Mouse (Mus musculus) neural tube, embryonic 15.5 days (tissue): ENCODE data around the gene Setd3. TPM values are rescaled to one million over a fixed set of nuclear protein-coding genes. Genes with fewer than 3 reads are reported as not detected.

Experiments
- ATAC-seq: fragments of 200-750 bp; cut with Nextera tagmentation; 2 replicates; pipeline ENCODE4 v1.8.0; 2017; ENCODE audit warnings: mild to moderate bottlenecking, moderate TSS enrichment, moderate library complexity; ENCODE audit not compliant: low FRiP score
- H3K27ac ChIP-seq: fragments of 300-500 bp; sonication (generic); replicated peaks from 2 replicates; pipeline ENCODE4 v1.5.1; 2015; ENCODE audit warnings: mild to moderate bottlenecking, inconsistent platforms
- H3K27me3 ChIP-seq: fragments of 300-500 bp; sonication (generic); replicated peaks from 2 replicates; pipeline ENCODE4 v1.6.1; 2015; ENCODE audit warnings: inconsistent platforms
- H3K36me3 ChIP-seq: fragments of 300-500 bp; sonication (generic); 2 replicates; pipeline ENCODE4 v1.6.1; 2015; ENCODE audit warnings: inconsistent platforms
- H3K4me1 ChIP-seq: fragments of 300-500 bp; sonication (generic); 2 replicates; pipeline ENCODE4 v1.6.1; 2015; ENCODE audit warnings: inconsistent platforms
- H3K4me2 ChIP-seq: fragments of 300-500 bp; sonication (generic); 2 replicates; pipeline ENCODE4 v1.6.1; 2015; ENCODE audit warnings: inconsistent platforms, mild to moderate bottlenecking, moderate library complexity
- H3K4me3 ChIP-seq: fragments of 300-500 bp; sonication (generic); replicated peaks from 2 replicates; pipeline ENCODE4 v1.5.1; 2015; ENCODE audit warnings: mild to moderate bottlenecking, inconsistent platforms
- H3K9ac ChIP-seq: fragments of 300-500 bp; sonication (generic); replicated peaks from 2 replicates; pipeline ENCODE4 v1.6.1; 2015; ENCODE audit warnings: mild to moderate bottlenecking, inconsistent platforms
- H3K9me3 ChIP-seq: fragments of 300-500 bp; sonication (generic); replicated peaks from 2 replicates; pipeline ENCODE4 v1.6.1; 2016; ENCODE audit warnings: inconsistent platforms
- WGBS: fragments of 180-500 bp; shearing (Covaris S2); methylation state at CpG from one replicate; pipeline ENCODE4 v1.1.7; 2015; ENCODE audit warnings: mixed read lengths; 5-methylcytosine and 5-hydroxymethylcytosine counted together
- polyA plus RNA-seq: library from polyadenylated mRNA; unstranded; fragments of >200 nt; fragmentation: Nextera tagmentation; extraction: Ambion mirVana; gene quantifications from 2 replicates; pipeline ENCODE4 v1.2.1, GENCODE M21; 2015

Gene Setd3
- polyA plus RNA-seq, 1 experiment from 2014 or later: 98.3 TPM

DNA sequence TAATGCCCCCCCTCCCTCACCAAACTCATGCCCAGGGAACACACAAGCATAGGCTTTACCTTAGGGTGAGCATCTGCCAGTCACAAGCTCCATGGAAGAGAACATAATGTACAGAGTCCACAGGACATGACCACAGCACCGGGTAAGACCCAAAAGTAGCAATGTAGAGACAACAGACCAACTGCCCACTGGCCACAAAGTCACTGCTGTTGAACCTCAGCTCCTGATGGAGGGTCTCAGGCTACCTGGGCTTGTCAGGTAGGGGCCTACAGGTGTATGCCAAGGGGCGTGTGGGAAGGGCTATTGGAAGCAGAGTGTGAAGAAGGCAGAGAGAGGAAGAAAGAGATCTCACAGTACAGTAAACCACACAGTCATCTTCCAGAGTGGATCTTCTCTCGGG lies 111.9 kb downstream of the Setd3 start:
- Histone ChIP-seq H3K9me3 (no peaks in the 10 kb centered on the region), H3K4me3 (no peak overlapping the region), H3K4me1 (no peaks in the 10 kb centered on the region), H3K9ac (no peak overlapping the region), H3K4me2 (no peak overlapping the region), H3K36me3 (no peaks in the 10 kb centered on the region), H3K27ac (no peak overlapping the region), H3K27me3 (no peaks in the 10 kb centered on the region)
- WGBS: 86% methylated on average over 3 of the region's 3 CpGs
- ATAC-seq: no peak

DNA sequence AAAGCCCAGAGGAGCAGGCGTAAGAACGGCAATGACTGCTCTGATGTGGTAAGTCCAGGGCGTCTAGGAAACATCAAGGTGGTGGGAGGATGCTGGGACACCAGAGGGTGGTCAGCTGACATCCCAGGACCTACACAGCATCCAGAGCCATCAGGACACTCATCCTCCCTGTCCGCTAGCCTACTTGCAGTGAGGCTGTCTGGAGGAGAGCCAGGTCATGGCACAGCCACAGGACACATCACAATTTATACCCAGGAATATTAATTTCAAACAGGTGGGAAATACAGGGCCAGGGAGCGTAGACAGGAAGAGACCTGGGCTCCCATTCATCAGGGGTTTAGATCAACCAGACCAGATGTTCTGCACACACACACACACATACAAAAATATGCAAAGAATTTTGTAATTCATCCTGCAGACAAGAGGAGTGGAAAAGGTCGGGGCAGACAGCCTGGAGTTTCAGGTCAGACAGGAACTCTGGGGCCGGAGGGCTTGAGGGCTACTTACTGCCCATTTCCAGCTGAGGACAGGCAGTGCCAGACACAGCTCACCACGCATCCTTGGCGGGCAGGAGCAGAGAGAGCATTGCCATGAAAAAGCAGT lies 114.6 kb downstream of the Setd3 start:
- H3K4me1 ChIP-seq: no peaks in the 10 kb centered on the region
- no peaks in the 10 kb centered on the region for H3K9me3 ChIP-seq
- no peak overlapping the region for H3K4me2 ChIP-seq
- WGBS: 60% methylated on average over 9 of the region's 9 CpGs
- H3K27me3 ChIP-seq: no peaks in the 10 kb centered on the region
- no peak overlapping the region for H3K9ac ChIP-seq
- no peaks in the 10 kb centered on the region for H3K36me3 ChIP-seq
- H3K4me3 ChIP-seq: no peak overlapping the region
- no peak for ATAC-seq
- no peak overlapping the region for H3K27ac ChIP-seq

DNA sequence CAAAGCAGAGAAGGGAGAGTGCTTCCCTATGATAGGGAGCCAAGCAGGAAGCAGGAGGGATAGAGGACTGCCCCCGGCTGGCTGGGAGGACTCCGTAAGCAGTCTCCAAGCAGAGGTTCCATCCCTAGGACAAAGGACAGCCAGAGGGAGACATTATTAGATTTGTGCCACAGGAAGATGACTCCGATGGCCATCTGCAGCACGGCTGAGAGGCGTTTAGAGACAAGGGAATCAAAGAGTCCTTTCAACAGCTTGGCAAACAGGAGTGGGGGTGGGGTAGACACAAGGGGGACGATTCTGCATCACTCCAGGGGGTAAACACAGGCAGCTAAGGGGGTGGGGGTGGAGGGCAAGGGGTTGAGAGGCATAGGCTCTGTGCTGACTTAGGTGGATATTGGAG lies 115.1 kb downstream of the Setd3 start:
- no peak for ATAC-seq
- H3K27me3 ChIP-seq: no peaks in the 10 kb centered on the region
- H3K36me3 ChIP-seq: no peaks in the 10 kb centered on the region
- 16% methylated on average over 6 of the region's 6 CpGs for WGBS
- no peak overlapping the region for H3K9ac ChIP-seq
- H3K9me3 ChIP-seq: no peaks in the 10 kb centered on the region
- no peak overlapping the region for H3K4me3 ChIP-seq
- no peak overlapping the region for H3K27ac ChIP-seq
- no peaks in the 10 kb centered on the region for H3K4me1 ChIP-seq
- no peak overlapping the region for H3K4me2 ChIP-seq

DNA sequence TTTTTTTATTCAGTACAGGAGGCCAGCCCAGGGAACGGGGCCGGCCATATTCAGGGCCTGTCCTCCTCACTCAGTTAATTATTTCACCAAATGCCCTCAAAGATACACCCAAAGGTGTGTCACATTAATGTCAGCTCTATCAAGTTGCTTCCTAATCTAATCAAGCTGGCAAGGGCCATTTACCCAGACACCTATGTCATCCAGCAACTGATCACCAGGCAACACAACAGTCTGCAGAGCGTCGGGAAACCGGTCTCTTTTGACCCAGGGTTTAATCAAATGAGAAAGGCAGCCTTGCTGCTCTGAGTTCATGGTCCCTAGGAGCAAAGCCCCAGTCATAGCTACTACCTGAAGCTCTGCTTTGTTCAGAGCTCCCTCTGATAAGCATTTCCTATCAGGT lies 117.0 kb downstream of the Setd3 start:
- Histone ChIP-seq H3K9ac (no peak overlapping the region), H3K4me1 (no peaks in the 10 kb centered on the region), H3K9me3 (no peaks in the 10 kb centered on the region), H3K36me3 (no peaks in the 10 kb centered on the region), H3K4me2 (no peak overlapping the region), H3K27me3 (no peaks in the 10 kb centered on the region), H3K27ac (no peak overlapping the region), H3K4me3 (no peak overlapping the region)
- no peak for ATAC-seq
- whole genome bisulfite sequencing: 88% methylated on average over 5 of the region's 5 CpGs

DNA sequence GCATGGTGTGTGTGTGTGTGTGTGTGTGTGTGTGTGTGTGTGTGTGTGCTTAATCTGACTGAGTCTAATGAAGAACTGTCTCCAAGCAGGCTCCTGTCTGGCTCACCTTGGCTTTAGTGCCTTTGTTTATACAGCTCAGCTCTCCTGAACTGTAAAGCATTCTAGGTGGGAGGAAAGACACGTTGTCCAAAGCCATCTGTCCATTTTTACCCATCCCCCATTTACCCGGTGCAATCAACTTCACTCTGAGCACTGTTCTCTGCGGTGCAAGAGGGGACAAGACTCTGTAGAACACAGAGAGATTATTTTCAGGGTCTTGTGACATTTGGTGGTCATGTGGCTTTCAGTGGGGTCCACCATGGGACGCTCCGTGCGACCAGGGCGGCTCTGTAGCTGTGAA lies 117.5 kb downstream of the Setd3 start:
- Histone ChIP-seq H3K27me3 (no peaks in the 10 kb centered on the region), H3K4me1 (no peaks in the 10 kb centered on the region), H3K4me3 (no peak overlapping the region), H3K4me2 (no peak overlapping the region), H3K36me3 (no peaks in the 10 kb centered on the region), H3K27ac (no peak overlapping the region), H3K9me3 (no peaks in the 10 kb centered on the region), H3K9ac (no peak overlapping the region)
- no peak for ATAC-seq
- 84% methylated on average over 7 of the region's 7 CpGs for WGBS

Other genes starting within 250 kb of the Setd3 start
- gene Bcl11b, start 175.7 kb downstream of the Setd3 start, polyA plus RNA-seq: 21.6 and 22.2 TPM in 2 replicates
- gene Ccnk, start 265 bp upstream of the Setd3 start, polyA plus RNA-seq: 2.4 and 2.7 TPM in 2 replicates
- 10.5 and 11.9 TPM in 2 replicates for gene Ccdc85c, start 96.1 kb upstream of the Setd3 start, polyA plus RNA-seq
- 2.7 and 3.2 TPM in 2 replicates for gene Hhipl1, start 127.0 kb upstream of the Setd3 start, polyA plus RNA-seq
- 29.5 and 33.2 TPM in 2 replicates for gene Cyp46a1, start 155.1 kb upstream of the Setd3 start, polyA plus RNA-seq
- 60.3 and 69.0 TPM in 2 replicates for gene Eml1, start 191.6 kb upstream of the Setd3 start, polyA plus RNA-seq